Comparison of ENCODE assay signal across 8 mouse cellular contexts in genomic region chr17:6783006-6783661, GRCm38 (mm10). TPM values are rescaled to one million over a fixed set of nuclear protein-coding genes. Genes with fewer than 3 reads are reported as not detected.
DNase-seq lines count a peak whose midpoint lies in the region; ATAC-seq and TF ChIP-seq lines count a peak whose summit lies in the region.

No protein-coding gene starts in this region.

- H3K9ac ChIP-seq in lung, postnatal 0 days (replicated peaks; ENCODE audit: low read depth), result peak overlapping the region; percentile 92

- peak; percentile 30 for ATAC-seq in granulocyte monocyte progenitor cell, adult 5-6 weeks (replicated peaks; ENCODE audit: poor library complexity, severe bottlenecking)
- ATAC-seq in lung, postnatal 0 days, result peak; percentile 50

- H3K27ac ChIP-seq in lung, postnatal 0 days (ENCODE audit: low read length), result peak overlapping the region; percentile 98

- TF ChIP-seq EP300 in lung, postnatal 0 days (IDR thresholded peaks at IDR 0.05), result no peak

- under 1% methylated on average over 42 of the region's 58 CpGs for whole genome bisulfite sequencing in lung, postnatal 0 days

- H3K9me3 ChIP-seq in lung, postnatal 0 days (ENCODE audit: low read length), result no peaks in the 10 kb centered on the region

- H3K4me3 ChIP-seq in lung, postnatal 0 days (ENCODE audit: low read depth, low read length), result peak overlapping the region; percentile 76

- no peaks in the 10 kb centered on the region for H3K27me3 ChIP-seq in lung, postnatal 0 days (replicated peaks; ENCODE audit: insufficient read depth, low read length)

- DNase-seq in right cerebral cortex, postnatal 14 days, result peak; percentile 19
- DNase-seq in right cerebral cortex, adult 2 months (ENCODE audit: low spot score in 2 of 2), result no peak
- peak; percentile 73 for DNase-seq in embryo, embryonic 10 days (ENCODE audit: low spot score)
- DNase-seq in kidney, adult 18-20 months, result peak; percentile 66
- peak; percentile 64 for DNase-seq in lung, postnatal 0 days (ENCODE audit: low spot score)
- peak; percentile 62 for DNase-seq in retina, embryonic 14.5 days (ENCODE audit: low spot score)
- peak; percentile 61 for DNase-seq in urinary bladder, postnatal 14 days (ENCODE audit: low spot score)

- TF ChIP-seq CTCF in lung, postnatal 0 days (IDR thresholded peaks at IDR 0.05), result no peak

- H3K4me2 ChIP-seq in lung, postnatal 0 days (replicated peaks; ENCODE audit: low read depth, low read length), result peak overlapping the region; percentile 95

- no peaks in the 10 kb centered on the region for H3K36me3 ChIP-seq in lung, postnatal 0 days (ENCODE audit: insufficient read depth, low read length)

- H3K4me1 ChIP-seq in lung, postnatal 0 days (ENCODE audit: insufficient read depth, low read depth, low read length), result peaks cover 7% of the 10 kb centered on the region; the same call in 1 of the 2 replicates

RNA-seq across cellular contexts. Expression of gene Ezr, which starts 0.6 kb away (rescaled TPM):
- total RNA-seq in granulocyte monocyte progenitor cell, adult 5-6 weeks (2014; fragmentation: Nextera tagmentation), result 44.2 and 55.0 TPM in 2 replicates
- total RNA-seq in granulocyte monocyte progenitor cell, adult 5-6 weeks (2017), result 99.7 and 110 TPM in 2 replicates
- polyA plus RNA-seq in lung, postnatal 0 days (2015; fragmentation: Nextera tagmentation; extraction: Ambion mirVana), result 275 and 288 TPM in 2 replicates

Comparison
In these comparisons a context has a peak if more than half of its experiments do, and no peak if none do; other contexts are left out.
1. DNase-seq: peak in right cerebral cortex, postnatal 14 days (single experiment), embryo, embryonic 10 days (single experiment), kidney, adult 18-20 months (single experiment), lung, postnatal 0 days (single experiment), retina, embryonic 14.5 days (single experiment) and urinary bladder, postnatal 14 days (single experiment); none in right cerebral cortex, adult 2 months (0 of 2).